Mouse (Mus musculus): ENCODE data around the gene Snx30. TPM values are rescaled to one million over a fixed set of nuclear protein-coding genes. Genes with fewer than 3 reads are reported as not detected.

The Snx30 gene
- polyA plus RNA-seq, 1 experiment, result 12.1 TPM

GRCm38 (mm10) chr4:59794116-59794515 lies 11.5 kb upstream of the Snx30 start:
- no peaks in the 10 kb centered on the region for H3K9me3 ChIP-seq
- no peaks in the 10 kb centered on the region for H3K27me3 ChIP-seq (replicated peaks)
- peaks cover 68% of the 10 kb centered on the region for H3K4me1 ChIP-seq
- TF ChIP-seq GATA1 (IDR thresholded peaks at IDR 0.05; ENCODE audit: borderline replicate concordance, low read length) (no peak), FLI1 (IDR thresholded peaks at IDR 0.05; ENCODE audit: low read length) (no peak)
- H3K36me3 ChIP-seq (replicated peaks; ENCODE audit: low read length), result no peaks in the 10 kb centered on the region
- no peak overlapping the region for H3K4me3 ChIP-seq (replicated peaks)

- no peaks in the 10 kb centered on the region for H3K9me3 ChIP-seq
- no peaks in the 10 kb centered on the region for H3K36me3 ChIP-seq (replicated peaks; ENCODE audit: low read length)
- peaks cover 69% of the 10 kb centered on the region for H3K4me1 ChIP-seq
- no peak for TF ChIP-seq GATA1 (IDR thresholded peaks at IDR 0.05; ENCODE audit: borderline replicate concordance, low read length)
- no peak for TF ChIP-seq FLI1 (IDR thresholded peaks at IDR 0.05; ENCODE audit: low read length)
- no peak overlapping the region for H3K4me3 ChIP-seq (replicated peaks)
- no peaks in the 10 kb centered on the region for H3K27me3 ChIP-seq (replicated peaks)
These were observed 9.7 kb upstream of the Snx30 start for GRCm38 (mm10) chr4:59795788-59796455.

DNA sequence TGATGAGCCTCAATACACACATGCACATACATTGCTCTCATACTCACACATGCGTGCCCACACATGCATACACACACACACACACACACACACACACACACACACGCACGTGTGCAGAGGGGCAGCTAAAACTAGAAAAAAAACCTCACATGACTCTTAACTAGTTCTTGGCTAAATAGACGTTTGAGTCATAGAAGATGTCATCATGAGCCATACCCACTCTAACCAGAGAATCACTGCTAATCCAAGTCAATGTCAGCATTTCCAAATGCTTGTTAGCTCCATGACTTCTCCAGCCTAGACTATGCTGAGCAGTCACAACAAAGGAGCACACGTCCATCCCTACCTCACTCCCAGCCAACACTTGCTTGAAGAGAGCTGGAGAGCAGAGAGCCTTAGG lies 5.5 kb upstream of the Snx30 start:
- Histone ChIP-seq H3K36me3 (replicated peaks; ENCODE audit: low read length) (no peaks in the 10 kb centered on the region), H3K27me3 (replicated peaks) (no peaks in the 10 kb centered on the region), H3K9me3 (no peaks in the 10 kb centered on the region), H3K4me1 (peaks cover 77% of the 10 kb centered on the region), H3K4me3 (replicated peaks) (no peak overlapping the region)
- no peak for TF ChIP-seq GATA1 (IDR thresholded peaks at IDR 0.05; ENCODE audit: borderline replicate concordance, low read length)
- TF ChIP-seq FLI1 (IDR thresholded peaks at IDR 0.05; ENCODE audit: low read length), result no peak

DNA sequence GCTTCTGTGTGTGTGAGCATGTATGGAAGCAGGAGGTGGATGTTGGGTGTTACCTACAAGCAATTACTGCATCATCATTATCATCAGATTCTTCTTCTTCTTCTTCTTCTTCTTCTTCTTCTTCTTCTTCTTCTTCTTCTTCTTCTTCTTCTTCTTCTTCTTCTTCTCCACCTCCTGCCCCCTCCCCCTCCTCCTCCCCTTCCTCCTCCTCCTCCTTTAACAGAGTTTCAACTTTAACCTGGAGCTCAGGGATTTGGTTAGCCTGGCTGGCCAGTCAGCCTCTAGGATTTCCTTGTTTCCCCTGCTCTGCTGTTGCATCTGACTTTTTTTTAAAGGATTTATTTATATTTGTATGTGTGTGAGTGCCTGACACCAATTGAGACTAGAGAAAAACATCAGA lies 4.2 kb upstream of the Snx30 start, which contains the start of gene Inip:
TSS of gene Inip (minus strand) at position 101 of the 400 bp plus-strand sequence.
- Histone ChIP-seq H3K27me3 (replicated peaks) (no peaks in the 10 kb centered on the region), H3K4me3 (replicated peaks) (peak within 1 kb of the TSS; percentile 64), H3K4me1 (peaks cover 68% of the 10 kb centered on the region), H3K9me3 (no peaks in the 10 kb centered on the region), H3K36me3 (replicated peaks; ENCODE audit: low read length) (no peaks in the 10 kb centered on the region)
- TF ChIP-seq FLI1 (IDR thresholded peaks at IDR 0.05; ENCODE audit: low read length), result no peak
- no peak for TF ChIP-seq GATA1 (IDR thresholded peaks at IDR 0.05; ENCODE audit: borderline replicate concordance, low read length)

DNA sequence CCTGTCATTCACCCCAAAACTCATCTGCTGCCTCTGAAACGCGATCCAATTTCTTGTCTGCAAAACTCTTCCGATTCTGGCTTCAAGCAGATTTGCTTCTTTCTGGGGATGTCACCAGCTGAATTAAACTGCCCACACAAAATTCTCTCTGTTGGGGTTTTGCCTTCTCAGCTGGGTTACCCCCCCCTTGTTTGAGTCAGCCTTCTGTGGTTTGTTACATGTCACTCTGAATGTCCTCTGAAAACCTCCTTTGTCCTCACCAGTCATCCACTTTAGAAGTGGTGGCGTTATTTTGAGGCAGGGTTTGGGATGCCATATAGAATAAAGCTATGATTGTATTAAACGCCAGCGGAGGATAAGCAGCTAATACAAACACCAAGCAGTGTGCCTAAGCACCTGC lies 3.5 kb upstream of the Snx30 start:
- no peaks in the 10 kb centered on the region for H3K36me3 ChIP-seq (replicated peaks; ENCODE audit: low read length)
- H3K4me3 ChIP-seq (replicated peaks), result peak overlapping the region; percentile 64
- H3K27me3 ChIP-seq (replicated peaks), result no peaks in the 10 kb centered on the region
- peaks cover 70% of the 10 kb centered on the region for H3K4me1 ChIP-seq
- TF ChIP-seq GATA1 (IDR thresholded peaks at IDR 0.05; ENCODE audit: borderline replicate concordance, low read length) (no peak), FLI1 (IDR thresholded peaks at IDR 0.05; ENCODE audit: low read length) (no peak)
- no peaks in the 10 kb centered on the region for H3K9me3 ChIP-seq

GRCm38 (mm10) chr4:59802792-59803191 lies 2.8 kb upstream of the Snx30 start:
- Histone ChIP-seq H3K27me3 (replicated peaks) (no peaks in the 10 kb centered on the region), H3K4me3 (replicated peaks) (no peak overlapping the region), H3K4me1 (peaks cover 73% of the 10 kb centered on the region), H3K9me3 (no peaks in the 10 kb centered on the region), H3K36me3 (replicated peaks; ENCODE audit: low read length) (peaks cover 2% of the 10 kb centered on the region)
- TF ChIP-seq GATA1 (IDR thresholded peaks at IDR 0.05; ENCODE audit: borderline replicate concordance, low read length) (no peak), FLI1 (IDR thresholded peaks at IDR 0.05; ENCODE audit: low read length) (no peak)

DNA sequence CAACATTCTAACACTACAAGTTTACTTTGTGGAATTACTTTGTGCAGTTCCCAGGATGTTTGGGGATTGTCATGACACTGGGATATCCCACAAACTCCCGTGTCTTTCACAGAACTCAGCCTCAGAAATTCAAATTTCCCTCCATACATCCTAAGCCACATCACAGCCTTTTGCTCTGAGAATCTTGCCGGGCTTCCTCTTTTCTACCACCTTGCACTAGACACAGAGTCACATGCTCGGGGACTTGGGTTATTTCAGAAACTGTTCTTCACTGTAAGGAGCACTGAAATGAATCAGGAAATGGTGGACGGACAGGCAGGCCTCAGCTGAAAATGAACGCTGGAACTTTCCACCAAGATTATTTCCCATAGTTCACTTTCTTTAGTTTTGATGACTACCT lies 2.3 kb upstream of the Snx30 start:
- H3K36me3 ChIP-seq (replicated peaks; ENCODE audit: low read length), result peaks cover 4% of the 10 kb centered on the region
- H3K9me3 ChIP-seq, result no peaks in the 10 kb centered on the region
- no peak for TF ChIP-seq FLI1 (IDR thresholded peaks at IDR 0.05; ENCODE audit: low read length)
- no peak for TF ChIP-seq GATA1 (IDR thresholded peaks at IDR 0.05; ENCODE audit: borderline replicate concordance, low read length)
- peaks cover 73% of the 10 kb centered on the region for H3K4me1 ChIP-seq
- H3K4me3 ChIP-seq (replicated peaks), result no peak overlapping the region
- H3K27me3 ChIP-seq (replicated peaks), result no peaks in the 10 kb centered on the region

- Histone ChIP-seq H3K4me3 (replicated peaks) (peak overlapping the region; percentile 99), H3K36me3 (replicated peaks; ENCODE audit: low read length) (peaks cover 15% of the 10 kb centered on the region), H3K4me1 (peaks cover 84% of the 10 kb centered on the region), H3K27me3 (replicated peaks) (no peaks in the 10 kb centered on the region), H3K9me3 (no peaks in the 10 kb centered on the region)
- TF ChIP-seq FLI1 (IDR thresholded peaks at IDR 0.05; ENCODE audit: low read length) (no peak), GATA1 (IDR thresholded peaks at IDR 0.05; ENCODE audit: borderline replicate concordance, low read length) (no peak)
These were observed 886 bp upstream of the Snx30 start for GRCm38 (mm10) chr4:59804754-59805153.

DNA sequence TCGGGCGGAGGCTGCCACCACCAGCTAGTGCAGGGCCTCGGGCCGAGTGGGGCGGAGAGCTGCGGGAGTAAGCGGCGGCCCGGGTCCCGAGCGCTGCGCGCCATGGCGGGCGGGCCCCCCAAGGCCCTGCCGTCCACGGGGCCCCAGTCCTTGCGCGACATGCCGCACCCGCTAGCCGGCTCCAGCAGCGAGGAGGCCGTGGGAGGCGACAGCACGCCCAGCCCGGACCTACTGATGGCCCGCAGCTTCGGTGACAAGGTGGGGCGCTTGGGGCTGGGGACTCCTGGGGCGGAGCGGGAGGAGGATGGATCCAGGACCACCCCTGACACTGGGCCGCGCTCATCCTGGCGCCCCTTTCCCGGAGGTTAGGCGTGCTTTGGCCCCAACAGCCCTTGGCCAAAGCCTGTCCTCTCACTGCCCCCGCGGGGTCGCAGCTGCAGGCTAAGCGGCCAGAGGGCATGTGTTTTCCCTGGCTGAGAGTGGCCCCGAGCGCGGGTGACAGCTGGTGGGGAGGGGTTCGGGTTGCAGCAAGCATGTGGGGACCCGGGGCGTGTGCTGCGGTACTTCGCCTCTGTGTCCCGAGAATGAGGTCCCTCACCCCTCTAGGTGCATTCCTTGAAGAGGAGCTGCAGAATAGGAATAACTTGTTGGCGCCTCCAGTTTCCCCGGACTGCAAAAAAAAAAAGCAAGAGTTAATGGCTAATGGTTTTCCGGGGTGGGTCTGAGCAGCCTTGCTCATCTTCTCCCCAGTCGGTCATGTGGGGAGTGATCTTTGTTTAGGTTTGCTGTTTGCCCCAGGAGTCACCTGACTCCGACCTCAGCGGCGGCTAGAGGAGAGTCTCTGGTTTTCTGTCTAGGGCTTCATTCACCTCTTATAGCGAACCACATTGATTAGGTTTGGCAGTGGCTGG lies 583 bp downstream of the Snx30 start:
- Histone ChIP-seq H3K9me3 (no peaks in the 10 kb centered on the region), H3K27me3 (replicated peaks) (no peaks in the 10 kb centered on the region), H3K36me3 (replicated peaks; ENCODE audit: low read length) (peaks cover 28% of the 10 kb centered on the region), H3K4me3 (replicated peaks) (peak overlapping the region; percentile 99), H3K4me1 (peaks cover 86% of the 10 kb centered on the region)
- TF ChIP-seq FLI1 (IDR thresholded peaks at IDR 0.05; ENCODE audit: low read length), result no peak

GRCm38 (mm10) chr4:59806879-59807195 lies 1.2 kb downstream of the Snx30 start:
- TF ChIP-seq GATA1 (IDR thresholded peaks at IDR 0.05; ENCODE audit: borderline replicate concordance, low read length) (no peak), FLI1 (IDR thresholded peaks at IDR 0.05; ENCODE audit: low read length) (no peak)
- H3K27me3 ChIP-seq (replicated peaks), result no peaks in the 10 kb centered on the region
- peaks cover 87% of the 10 kb centered on the region for H3K4me1 ChIP-seq

More at GRCm38 (mm10) chr4:59806879-59807195, 1.2 kb downstream of the Snx30 start:
- H3K36me3 ChIP-seq (replicated peaks; ENCODE audit: low read length), result peaks cover 34% of the 10 kb centered on the region
- peak overlapping the region; percentile 99 for H3K4me3 ChIP-seq (replicated peaks)
- no peaks in the 10 kb centered on the region for H3K9me3 ChIP-seq
